Mouse (Mus musculus): ENCODE results near the gene Syngr1. TPM values are rescaled to one million over a fixed set of nuclear protein-coding genes. Genes with fewer than 3 reads are reported as not detected.

Gene Syngr1
- total and polyA plus RNA-seq, 3 experiments = 105 to 115 TPM; not detected in 1

DNA sequence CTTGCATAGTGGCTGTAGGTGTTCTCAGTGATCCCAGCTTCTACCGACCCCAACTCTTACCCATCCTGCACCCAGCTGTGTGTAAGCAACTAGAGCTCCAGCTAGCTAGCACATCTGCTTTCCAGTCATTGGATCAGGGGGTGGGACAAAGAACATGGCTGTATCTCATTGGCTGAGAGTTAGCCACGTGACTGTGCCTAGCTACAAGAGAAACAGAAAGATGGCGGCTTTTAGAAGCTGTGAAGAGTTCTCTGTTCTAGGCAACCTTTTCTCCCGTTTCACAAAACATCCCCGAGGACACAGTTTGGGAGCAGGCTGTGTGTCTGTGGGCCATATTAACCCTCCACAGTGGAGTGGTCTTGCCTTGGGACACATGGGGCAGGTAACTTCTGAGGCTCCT is 24.1 kb downstream of the Syngr1 start:
- no peak for TF ChIP-seq NRF1 (IDR thresholded peaks at IDR 0.05; ENCODE audit: insufficient read depth, low read depth, low read length, poor library complexity, severe bottlenecking)
- TF ChIP-seq USF1 (IDR thresholded peaks at IDR 0.05; ENCODE audit: low read depth, low read length) = peak; percentile 70
- no peak for TF ChIP-seq NELFE (IDR thresholded peaks at IDR 0.05; ENCODE audit: low read depth, low read length)
- H3K4me1 ChIP-seq (ENCODE audit: control insufficient read depth in 1 of 2, insufficient read depth in 2 of 2, low read length in 2 of 2) = peaks cover 0 to 3% of the 10 kb centered on the region in 2 experiments; a peak in 2 of 4 replicates

GRCm38 (mm10) chr15:80115866-80116794 is 25.0 kb downstream of the Syngr1 start:
- no peaks in the 10 kb centered on the region for H3K27me3 ChIP-seq (ENCODE audit: control insufficient read depth in 1 of 2, insufficient read depth in 2 of 2, low read length in 2 of 2)
- H3K4me1 ChIP-seq (ENCODE audit: control insufficient read depth in 1 of 2, insufficient read depth in 2 of 2, low read length in 2 of 2) = peaks cover 0 to 3% of the 10 kb centered on the region in 2 experiments; a peak in 2 of 4 replicates
- TF ChIP-seq SMC3 (IDR thresholded peaks at IDR 0.05; ENCODE audit: low read depth, low read length) (no peak), USF1 (IDR thresholded peaks at IDR 0.05; ENCODE audit: low read depth, low read length) (no peak), TAL1 (IDR thresholded peaks at IDR 0.05; ENCODE audit: low read length) (peak; percentile 69), UBTF (IDR thresholded peaks at IDR 0.05; ENCODE audit: borderline replicate concordance, insufficient read depth, low read depth, low read length) (no peak), CHD1 (IDR thresholded peaks at IDR 0.05; ENCODE audit: low read depth, low read length) (no peak), EP300 (IDR thresholded peaks at IDR 0.05; ENCODE audit: low read depth in 1 of 2, low read length in 2 of 2) (peak in 1 of 2 experiments; percentile 38; a peak in 2 of 4 replicates), ELF1 (IDR thresholded peaks at IDR 0.05; ENCODE audit: low read depth, low read length) (no peak), GATA1 (IDR thresholded peaks at IDR 0.05; ENCODE audit: low read depth, low read length) (no peak)
- no peak overlapping the region for H3K4me3 ChIP-seq (ENCODE audit: control insufficient read depth in 1 of 2, insufficient read depth in 1 of 2, low read depth in 2 of 2, low read length in 2 of 2)
- H3K36me3 ChIP-seq (ENCODE audit: control insufficient read depth in 1 of 2, insufficient read depth in 2 of 2, low read length in 2 of 2) = peaks cover 0 to 7% of the 10 kb centered on the region in 2 experiments; a peak in 2 of 4 replicates
- H3K9ac ChIP-seq (ENCODE audit: control insufficient read depth, low read depth, low read length, poor library complexity, severe bottlenecking) = no peak overlapping the region
- H3K27ac ChIP-seq (ENCODE audit: control insufficient read depth, low read depth, low read length) = no peak overlapping the region
- no peaks in the 10 kb centered on the region for H3K9me3 ChIP-seq (replicated peaks; ENCODE audit: insufficient read depth, low read length)
- no peak for DNase-seq (ENCODE audit: low read depth, low spot score)
- H3K79me2 ChIP-seq (ENCODE audit: control insufficient read depth, insufficient read depth, low read length, poor library complexity) = no peaks in the 10 kb centered on the region

More for the DNA sequence above, 24.1 kb downstream of the Syngr1 start:
- no peaks in the 10 kb centered on the region for H3K79me2 ChIP-seq (ENCODE audit: control insufficient read depth, insufficient read depth, low read length, poor library complexity)
- no peaks in the 10 kb centered on the region for H3K9me3 ChIP-seq (replicated peaks; ENCODE audit: insufficient read depth, low read length)
- H3K27me3 ChIP-seq (ENCODE audit: control insufficient read depth in 1 of 2, insufficient read depth in 2 of 2, low read length in 2 of 2) = no peaks in the 10 kb centered on the region
- no peak overlapping the region for H3K4me3 ChIP-seq (ENCODE audit: control insufficient read depth in 1 of 2, insufficient read depth in 1 of 2, low read depth in 2 of 2, low read length in 2 of 2)
- H3K27ac ChIP-seq (ENCODE audit: control insufficient read depth, low read depth, low read length) = no peak overlapping the region
- H3K9ac ChIP-seq (ENCODE audit: control insufficient read depth, low read depth, low read length, poor library complexity, severe bottlenecking) = no peak overlapping the region
- H3K36me3 ChIP-seq (ENCODE audit: control insufficient read depth in 1 of 2, insufficient read depth in 2 of 2, low read length in 2 of 2) = peaks cover 0 to 7% of the 10 kb centered on the region in 2 experiments; a peak in 2 of 4 replicates
- DNase-seq (ENCODE audit: low read depth, low spot score) = no peak

DNA sequence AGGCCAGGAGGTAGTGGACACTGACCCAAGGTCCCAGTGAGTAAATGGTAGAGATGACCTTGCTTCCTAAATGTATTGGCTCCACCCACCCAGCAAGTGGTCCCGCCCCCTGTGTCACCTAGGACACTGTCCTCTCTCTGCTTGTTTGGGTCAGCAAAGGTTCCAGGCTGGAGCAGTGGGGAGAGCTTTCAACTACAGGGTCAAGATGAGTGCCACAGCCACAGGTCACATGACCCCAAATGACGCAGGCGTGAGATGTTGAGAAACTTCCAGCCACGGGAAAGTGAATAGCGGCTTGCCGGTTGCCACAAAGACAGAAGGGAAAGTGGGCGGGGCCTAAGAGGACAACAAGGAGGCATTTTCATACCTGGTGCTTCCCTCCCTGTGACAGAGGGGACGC is 26.0 kb downstream of the Syngr1 start:
- no peak for TF ChIP-seq ZMIZ1 (IDR thresholded peaks at IDR 0.05; ENCODE audit: low read depth, low read length)
- TF ChIP-seq USF1 (IDR thresholded peaks at IDR 0.05; ENCODE audit: low read depth, low read length) = 0 out of 2 replicates have a peak, but pooled peaks have one; percentile 6
- Histone ChIP-seq H3K27ac (ENCODE audit: control insufficient read depth, low read depth, low read length) (no peak overlapping the region), H3K79me2 (ENCODE audit: control insufficient read depth, insufficient read depth, low read length, poor library complexity) (no peaks in the 10 kb centered on the region), H3K9ac (ENCODE audit: control insufficient read depth, low read depth, low read length, poor library complexity, severe bottlenecking) (no peak overlapping the region), H3K9me3 (replicated peaks; ENCODE audit: insufficient read depth, low read length) (no peaks in the 10 kb centered on the region), H3K36me3 (ENCODE audit: control insufficient read depth in 1 of 2, insufficient read depth in 2 of 2, low read length in 2 of 2) (peaks cover 0 to 2% of the 10 kb centered on the region in 2 experiments; a peak in 2 of 4 replicates), H3K4me1 (ENCODE audit: control insufficient read depth in 1 of 2, insufficient read depth in 2 of 2, low read length in 2 of 2) (peaks cover 0 to 3% of the 10 kb centered on the region in 2 experiments; a peak in 2 of 4 replicates), H3K27me3 (ENCODE audit: control insufficient read depth in 1 of 2, insufficient read depth in 2 of 2, low read length in 2 of 2) (no peaks in the 10 kb centered on the region), H3K4me3 (ENCODE audit: control insufficient read depth in 1 of 2, insufficient read depth in 1 of 2, low read depth in 2 of 2, low read length in 2 of 2) (no peak overlapping the region)
- DNase-seq (ENCODE audit: low read depth, low spot score) = no peak

Measured in MEL (cell line).